Mouse (Mus musculus) adrenal gland, postnatal 25 days (tissue): ENCODE measurements around the gene Mdn1. TPM values are rescaled to one million over a fixed set of nuclear protein-coding genes. Genes with fewer than 3 reads are reported as not detected.

ENCODE experiments used
- DNase-seq: peaks from one replicate; pipeline ENCODE4 v3.0.0; 2021; ENCODE audit warnings: mixed read lengths
- total RNA-seq: library from RNA; stranded (reverse); gene quantifications from 2 replicates; pipeline ENCODE4 v1.2.3, GENCODE M21; 2021

Gene Mdn1
- total RNA-seq, 1 experiment from 2014 or later = 29.9 TPM

GRCm38 (mm10) chr4:32787110-32787509, 130.2 kb downstream of the Mdn1 start:
- DNase-seq = no peak

- no peak for DNase-seq
Observed at GRCm38 (mm10) chr4:32789020-32789419, 132.1 kb downstream of the Mdn1 start.

- DNase-seq = no peak
Observed at GRCm38 (mm10) chr4:32798976-32799375, 142.1 kb downstream of the Mdn1 start.

GRCm38 (mm10) chr4:32799966-32800576, 143.2 kb downstream of the Mdn1 start, which contains the start of gene Lyrm2:
Gene Lyrm2 (plus strand): TSS chr4:32800253.
- peak; percentile 79 for DNase-seq

- no peak for DNase-seq
Observed at GRCm38 (mm10) chr4:32800577-32801170, 143.8 kb downstream of the Mdn1 start.

- DNase-seq = no peak
Observed at GRCm38 (mm10) chr4:32817478-32817877, 160.6 kb downstream of the Mdn1 start.

- no peak for DNase-seq
Observed at GRCm38 (mm10) chr4:32820676-32821075, 163.8 kb downstream of the Mdn1 start.

GRCm38 (mm10) chr4:32824254-32824653, 167.3 kb downstream of the Mdn1 start:
- DNase-seq = no peak

Other genes starting within 250 kb of the Mdn1 start
- not detected in 2 replicates for gene Gja10, start 54.4 kb upstream of the Mdn1 start, total RNA-seq
- gene Casp8ap2, start 41.7 kb upstream of the Mdn1 start, total RNA-seq = 10.2 and 11.6 TPM in 2 replicates
- gene Lyrm2, start 143.1 kb downstream of the Mdn1 start, total RNA-seq = 65.9 and 72.1 TPM in 2 replicates